Mouse (Mus musculus) C2C12 (cell line): ENCODE data around the gene Syngr4.

Source experiments
- CEBPB ChIP-seq: IDR thresholded peaks from one replicate; pipeline ENCODE4 v1.6.1; 2011; ENCODE audit warnings: low read depth, mild to moderate bottlenecking, control low read depth, moderate library complexity
- CTCF ChIP-seq: IDR thresholded peaks from one replicate; pipeline ENCODE4 v1.5.1; 2011; ENCODE audit not compliant: control insufficient read depth, insufficient read depth, insufficient read length
- MAX ChIP-seq: IDR thresholded peaks from one replicate; pipeline ENCODE4 v1.6.1; 2011; ENCODE audit warnings: mild to moderate bottlenecking, control low read depth

GRCm38 (mm10) chr7:45869787-45870186, 26.7 kb downstream of the Syngr4 start:
- no peak for TF ChIP-seq CTCF
- no peak for TF ChIP-seq MAX
- TF ChIP-seq CEBPB: no peak
